Mouse (Mus musculus): ENCODE results near the gene Ampd3. TPM values are rescaled to one million over a fixed set of nuclear protein-coding genes. Genes with fewer than 3 reads are reported as not detected.
A peak's percentile ranks its signal among the peaks of the same experiment; 100 is the strongest.

Ampd3 gene
- polyA plus RNA-seq, 1 experiment: 1.6 TPM

DNA sequence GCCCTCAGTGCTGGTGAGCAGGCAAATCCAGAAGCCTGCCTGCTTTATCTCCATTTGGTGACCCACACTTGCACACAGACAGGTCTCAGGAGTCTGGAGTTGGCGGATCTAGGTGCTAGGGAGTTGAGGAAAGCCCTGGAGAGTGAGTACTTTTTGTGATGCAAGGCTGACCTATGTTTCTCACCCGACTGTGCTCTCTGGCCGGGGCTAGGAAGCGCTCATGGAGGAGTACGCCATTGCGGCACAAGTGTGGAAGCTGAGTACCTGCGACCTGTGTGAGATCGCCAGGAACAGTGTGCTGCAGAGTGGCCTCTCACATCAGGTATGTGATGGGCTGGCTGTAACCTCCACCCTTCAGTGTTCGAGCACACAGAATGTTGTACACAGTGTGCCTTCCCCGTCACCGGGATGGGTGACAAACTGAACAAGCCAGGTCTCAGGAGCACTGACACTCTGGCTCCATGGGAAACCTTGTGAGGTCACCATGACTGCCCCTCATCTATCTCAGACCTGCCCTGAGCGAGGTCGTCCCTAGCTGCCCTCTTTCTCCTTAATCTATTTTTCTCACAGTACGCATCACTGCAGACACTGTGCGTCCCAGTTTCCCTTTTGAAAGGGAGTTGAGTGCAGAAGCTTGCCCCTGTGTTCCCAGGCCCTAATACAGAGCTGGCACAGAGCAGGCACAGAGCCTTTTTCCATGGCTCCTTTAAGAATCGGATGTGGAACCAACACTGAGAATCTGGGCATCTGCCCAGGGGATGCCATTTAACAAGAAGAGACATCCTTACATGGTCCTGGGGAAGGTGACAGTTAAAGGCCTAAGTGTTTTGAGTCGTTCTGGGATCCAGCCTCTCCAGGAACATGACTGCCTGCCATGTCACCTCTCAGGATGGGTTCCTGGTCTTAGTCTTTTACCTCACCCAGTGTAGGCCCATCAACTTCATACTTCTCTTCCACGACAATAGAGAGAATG is 41.9 kb downstream of the Ampd3 start:
- H3K4me1 ChIP-seq: peaks cover 27% of the 10 kb centered on the region
- H3K36me3 ChIP-seq (replicated peaks; ENCODE audit: low read length): peaks cover 92% of the 10 kb centered on the region
- TF ChIP-seq GATA1 (IDR thresholded peaks at IDR 0.05; ENCODE audit: borderline replicate concordance, low read length): no peak
- H3K9me3 ChIP-seq: no peaks in the 10 kb centered on the region
- peaks cover 9% of the 10 kb centered on the region for H3K27me3 ChIP-seq (replicated peaks)
- H3K4me3 ChIP-seq (replicated peaks): peak overlapping the region; percentile 24

DNA sequence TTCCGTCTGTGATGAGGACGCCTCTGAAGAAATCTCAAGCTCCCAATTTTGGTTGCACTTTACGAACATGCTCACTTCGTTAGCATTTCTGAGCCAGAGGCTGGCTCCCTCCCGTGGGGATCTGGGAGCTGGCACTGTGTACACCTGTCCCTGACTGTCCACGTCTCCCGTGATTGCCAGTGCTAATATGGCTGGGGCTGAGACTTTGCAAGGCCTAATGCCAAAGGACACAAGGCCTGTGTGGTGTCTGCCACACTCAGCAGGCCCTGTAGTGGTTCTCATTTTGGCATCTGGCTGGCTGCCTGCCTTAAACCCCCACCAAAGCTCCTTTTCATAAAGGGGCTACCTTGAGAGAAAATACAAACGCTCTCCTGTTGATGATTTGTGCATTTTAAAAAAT is 43.0 kb downstream of the Ampd3 start:
- Histone ChIP-seq H3K4me3 (replicated peaks) (no peak overlapping the region), H3K27me3 (replicated peaks) (peaks cover 3% of the 10 kb centered on the region), H3K36me3 (replicated peaks; ENCODE audit: low read length) (peaks cover 92% of the 10 kb centered on the region), H3K9me3 (no peaks in the 10 kb centered on the region), H3K4me1 (peaks cover 28% of the 10 kb centered on the region)
- TF ChIP-seq FLI1 (IDR thresholded peaks at IDR 0.05; ENCODE audit: low read length) (no peak), GATA1 (IDR thresholded peaks at IDR 0.05; ENCODE audit: borderline replicate concordance, low read length) (no peak)

DNA sequence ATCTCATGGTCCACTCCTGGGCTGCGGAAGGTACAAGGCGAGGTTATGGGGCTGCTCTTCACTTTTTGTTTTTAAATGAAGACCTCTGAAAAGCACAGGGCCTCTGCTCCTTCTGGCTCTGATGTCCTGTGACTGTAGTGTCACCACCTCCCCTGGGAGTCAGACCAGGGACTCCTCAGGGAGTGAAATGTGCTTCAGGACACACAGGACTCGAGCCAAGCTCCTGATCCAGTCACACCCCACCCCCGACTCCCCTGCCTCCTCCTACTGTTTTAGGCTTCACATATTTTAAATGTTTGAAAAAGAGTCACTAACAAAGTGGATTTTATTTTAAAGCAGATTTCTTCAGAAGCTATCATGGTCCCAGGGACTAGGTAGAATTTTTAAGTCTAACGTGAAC is 43.5 kb downstream of the Ampd3 start:
- Histone ChIP-seq H3K9me3 (no peaks in the 10 kb centered on the region), H3K4me3 (replicated peaks) (no peak overlapping the region), H3K36me3 (replicated peaks; ENCODE audit: low read length) (peaks cover 94% of the 10 kb centered on the region), H3K4me1 (peaks cover 31% of the 10 kb centered on the region), H3K27me3 (replicated peaks) (peaks cover 3% of the 10 kb centered on the region)
- TF ChIP-seq GATA1 (IDR thresholded peaks at IDR 0.05; ENCODE audit: borderline replicate concordance, low read length) (no peak), FLI1 (IDR thresholded peaks at IDR 0.05; ENCODE audit: low read length) (no peak)

DNA sequence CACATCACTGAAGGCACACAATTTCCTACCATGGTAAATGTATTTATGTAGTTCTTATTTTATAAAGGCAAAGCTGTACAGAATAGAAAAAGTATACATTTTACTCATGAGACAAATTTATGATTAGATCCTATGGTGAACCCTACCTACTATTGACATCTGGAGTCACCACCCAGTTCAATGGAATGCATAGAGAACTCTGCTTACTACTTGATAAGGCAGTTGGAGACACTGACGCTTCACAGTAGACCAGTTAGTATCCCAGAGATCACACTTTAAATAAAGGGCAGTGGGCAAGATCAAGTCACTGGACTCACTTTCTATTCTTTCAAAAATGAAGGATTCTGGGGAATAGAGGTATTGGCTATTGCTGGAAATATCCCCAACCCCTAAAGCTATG is 46.0 kb downstream of the Ampd3 start:
- peaks cover 97% of the 10 kb centered on the region for H3K36me3 ChIP-seq (replicated peaks; ENCODE audit: low read length)
- H3K9me3 ChIP-seq: no peaks in the 10 kb centered on the region
- H3K27me3 ChIP-seq (replicated peaks): no peaks in the 10 kb centered on the region
- H3K4me3 ChIP-seq (replicated peaks): no peak overlapping the region
- H3K4me1 ChIP-seq: peaks cover 28% of the 10 kb centered on the region
- TF ChIP-seq FLI1 (IDR thresholded peaks at IDR 0.05; ENCODE audit: low read length) (no peak), GATA1 (IDR thresholded peaks at IDR 0.05; ENCODE audit: borderline replicate concordance, low read length) (no peak)

DNA sequence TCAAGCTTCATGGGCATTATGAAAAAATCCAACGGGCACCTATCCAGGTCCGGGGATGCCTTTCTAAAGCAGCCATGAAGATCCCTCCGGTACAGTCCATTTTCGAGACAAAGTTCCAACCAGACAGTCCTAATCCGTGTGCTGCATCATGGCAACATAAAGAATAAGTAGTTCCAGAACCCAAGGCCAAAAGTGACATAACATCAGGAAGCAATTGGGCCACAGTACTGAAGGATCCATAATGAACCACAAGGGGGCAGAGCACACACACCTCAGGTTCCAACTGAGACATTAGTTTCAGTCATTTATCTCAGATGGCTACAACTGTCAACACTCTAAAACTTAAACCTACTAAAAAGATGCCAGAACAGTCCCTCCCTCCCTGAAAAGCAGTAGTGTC is 48.0 kb downstream of the Ampd3 start:
- Histone ChIP-seq H3K9me3 (no peaks in the 10 kb centered on the region), H3K4me3 (replicated peaks) (no peak overlapping the region), H3K27me3 (replicated peaks) (no peaks in the 10 kb centered on the region), H3K36me3 (replicated peaks; ENCODE audit: low read length) (peaks cover 97% of the 10 kb centered on the region), H3K4me1 (peaks cover 25% of the 10 kb centered on the region)
- TF ChIP-seq GATA1 (IDR thresholded peaks at IDR 0.05; ENCODE audit: borderline replicate concordance, low read length) (no peak), FLI1 (IDR thresholded peaks at IDR 0.05; ENCODE audit: low read length) (no peak)

DNA sequence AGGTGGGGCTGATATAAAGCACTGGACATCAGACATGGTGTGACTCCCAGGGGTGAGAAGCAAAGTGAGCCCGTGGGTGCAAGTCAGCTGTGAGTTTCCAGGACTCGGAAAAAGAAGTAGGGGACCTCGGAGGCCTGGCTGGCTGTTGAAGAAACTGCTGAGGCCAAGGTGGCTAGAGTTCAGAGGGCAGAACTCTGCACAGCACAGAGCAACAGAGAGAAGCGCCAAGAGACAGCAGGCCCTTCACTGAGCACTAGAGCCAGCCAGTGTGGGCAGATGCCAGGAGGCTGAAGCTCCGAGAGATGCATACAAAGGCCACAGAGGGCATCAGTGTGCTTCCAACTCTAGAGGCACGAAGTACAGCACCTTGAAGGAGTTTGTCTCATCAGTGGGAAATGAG is 50.2 kb downstream of the Ampd3 start:
- H3K36me3 ChIP-seq (replicated peaks; ENCODE audit: low read length): peaks cover 97% of the 10 kb centered on the region
- H3K4me1 ChIP-seq: peaks cover 41% of the 10 kb centered on the region
- H3K27me3 ChIP-seq (replicated peaks): no peaks in the 10 kb centered on the region
- TF ChIP-seq GATA1 (IDR thresholded peaks at IDR 0.05; ENCODE audit: borderline replicate concordance, low read length): no peak
- TF ChIP-seq FLI1 (IDR thresholded peaks at IDR 0.05; ENCODE audit: low read length): no peak
- H3K9me3 ChIP-seq: no peaks in the 10 kb centered on the region
- H3K4me3 ChIP-seq (replicated peaks): no peak overlapping the region

DNA sequence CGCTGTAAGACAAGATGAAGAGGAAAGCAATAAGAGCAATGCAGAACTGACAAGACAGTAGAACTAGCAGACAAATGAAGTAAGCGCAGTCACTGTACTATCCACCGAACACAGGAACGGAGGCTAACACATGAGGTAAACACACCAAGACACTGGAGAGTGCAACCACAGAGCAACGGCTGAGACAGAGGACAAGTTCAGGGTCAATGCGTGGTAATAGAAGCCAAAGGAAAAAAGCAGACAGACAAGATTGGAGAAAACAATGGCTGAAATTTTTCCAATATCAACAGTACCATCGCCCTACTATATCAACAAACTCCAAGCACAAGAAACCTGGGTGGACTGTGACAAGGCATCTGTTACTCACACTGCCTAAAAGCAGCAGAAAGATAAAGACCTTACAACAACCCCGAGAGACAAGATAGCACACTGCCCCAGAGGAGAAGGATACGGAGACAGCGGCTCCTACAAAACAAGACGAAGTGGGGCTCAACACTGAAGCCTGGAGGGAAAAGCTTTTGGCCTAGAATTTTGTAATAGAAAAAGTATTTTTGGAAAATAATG is 50.9 kb downstream of the Ampd3 start:
- peaks cover 97% of the 10 kb centered on the region for H3K36me3 ChIP-seq (replicated peaks; ENCODE audit: low read length)
- TF ChIP-seq FLI1 (IDR thresholded peaks at IDR 0.05; ENCODE audit: low read length): no peak
- TF ChIP-seq GATA1 (IDR thresholded peaks at IDR 0.05; ENCODE audit: borderline replicate concordance, low read length): no peak

DNA sequence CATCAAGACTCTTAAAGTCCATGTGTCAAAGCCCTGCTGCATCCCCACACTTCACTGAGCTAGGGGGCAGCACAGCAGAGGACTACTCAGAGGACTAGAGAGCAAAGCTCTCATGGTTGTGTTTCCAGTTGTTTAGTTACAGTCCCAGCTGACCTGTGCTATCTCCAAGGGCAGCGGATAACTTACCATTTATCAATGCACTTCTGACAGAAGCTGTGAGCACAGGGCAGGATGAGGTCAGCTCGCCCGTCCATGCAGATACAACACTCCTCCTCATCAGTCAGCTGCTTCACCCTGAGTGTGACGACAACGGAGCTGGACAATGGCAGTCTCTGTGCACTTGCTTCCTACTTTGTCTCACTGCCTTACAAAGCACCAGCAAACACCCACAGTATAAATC is 53.1 kb downstream of the Ampd3 start:
- TF ChIP-seq GATA1 (IDR thresholded peaks at IDR 0.05; ENCODE audit: borderline replicate concordance, low read length): no peak
- no peak for TF ChIP-seq FLI1 (IDR thresholded peaks at IDR 0.05; ENCODE audit: low read length)
- Histone ChIP-seq H3K9me3 (no peaks in the 10 kb centered on the region), H3K27me3 (replicated peaks) (no peaks in the 10 kb centered on the region), H3K4me1 (peaks cover 66% of the 10 kb centered on the region), H3K4me3 (replicated peaks) (peak overlapping the region; percentile 14), H3K36me3 (replicated peaks; ENCODE audit: low read length) (peaks cover 95% of the 10 kb centered on the region)

More for the DNA sequence above, 50.9 kb downstream of the Ampd3 start:
- no peak overlapping the region for H3K4me3 ChIP-seq (replicated peaks)
- peaks cover 47% of the 10 kb centered on the region for H3K4me1 ChIP-seq
- no peaks in the 10 kb centered on the region for H3K27me3 ChIP-seq (replicated peaks)
- H3K9me3 ChIP-seq: no peaks in the 10 kb centered on the region

DNA sequence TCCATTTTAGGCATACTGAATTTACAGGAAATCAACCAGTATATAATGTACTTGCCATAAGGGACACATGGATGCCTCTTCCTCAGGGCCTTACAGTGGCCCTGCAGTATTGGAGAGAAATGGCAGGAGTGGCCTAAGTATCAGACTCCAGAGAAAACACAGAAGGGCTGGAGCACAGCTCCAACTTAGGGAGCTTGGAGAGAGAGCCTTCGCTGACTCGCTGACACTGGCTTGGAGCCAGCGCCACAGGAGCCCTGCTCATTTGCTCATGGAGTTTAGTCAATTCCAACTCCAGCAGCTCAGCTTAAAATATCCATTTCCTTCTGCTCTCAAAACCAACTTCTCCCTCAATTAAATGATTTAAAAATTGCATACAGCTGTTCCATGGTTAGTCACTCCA is 53.6 kb downstream of the Ampd3 start:
- Histone ChIP-seq H3K27me3 (replicated peaks) (no peaks in the 10 kb centered on the region), H3K36me3 (replicated peaks; ENCODE audit: low read length) (peaks cover 98% of the 10 kb centered on the region), H3K9me3 (no peaks in the 10 kb centered on the region), H3K4me3 (replicated peaks) (no peak overlapping the region), H3K4me1 (peaks cover 62% of the 10 kb centered on the region)
- TF ChIP-seq FLI1 (IDR thresholded peaks at IDR 0.05; ENCODE audit: low read length): no peak

DNA sequence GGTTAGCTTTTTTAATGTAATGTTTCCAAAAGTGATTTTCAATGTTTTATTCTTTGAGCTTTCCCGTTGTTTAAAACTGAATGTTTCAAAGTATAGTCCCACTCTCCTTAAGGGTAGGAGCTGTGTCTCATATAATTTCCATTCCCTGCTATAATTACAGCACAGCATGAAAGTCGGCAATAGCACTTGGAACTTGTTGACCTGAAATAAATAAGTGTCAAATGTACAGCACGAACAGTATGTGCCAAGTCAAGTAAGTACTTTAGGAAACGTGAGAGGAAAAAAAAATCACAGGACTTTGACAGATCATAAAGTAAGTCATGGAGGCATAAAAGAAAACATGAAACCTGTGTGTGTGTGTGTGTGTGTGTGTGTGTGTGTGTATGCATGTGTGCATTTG is 54.0 kb downstream of the Ampd3 start:
- no peak for TF ChIP-seq FLI1 (IDR thresholded peaks at IDR 0.05; ENCODE audit: low read length)
- TF ChIP-seq GATA1 (IDR thresholded peaks at IDR 0.05; ENCODE audit: borderline replicate concordance, low read length): no peak
- no peak overlapping the region for H3K4me3 ChIP-seq (replicated peaks)
- peaks cover 62% of the 10 kb centered on the region for H3K4me1 ChIP-seq
- peaks cover 98% of the 10 kb centered on the region for H3K36me3 ChIP-seq (replicated peaks; ENCODE audit: low read length)
- no peaks in the 10 kb centered on the region for H3K9me3 ChIP-seq
- no peaks in the 10 kb centered on the region for H3K27me3 ChIP-seq (replicated peaks)
